Mouse (Mus musculus) lung, embryonic 14.5 days (tissue): ENCODE results near the gene Gm572. TPM values are rescaled to one million over a fixed set of nuclear protein-coding genes. Genes with fewer than 3 reads are reported as not detected.

Experiments
- ATAC-seq: fragments of 200-750 bp; cut with Nextera tagmentation; 2 replicates; pipeline ENCODE4 v1.8.0; 2017; ENCODE audit warnings: mild to moderate bottlenecking, moderate TSS enrichment, moderate library complexity; ENCODE audit not compliant: insufficient read depth
- DNase-seq: peaks from one replicate; pipeline ENCODE4 v3.0.0-alpha.2; 2015
- H3K27ac ChIP-seq: fragments of 300-500 bp; sonication (generic); 2 replicates; pipeline ENCODE4 v1.5.1; 2014; ENCODE audit warnings: low read depth, mild to moderate bottlenecking, moderate library complexity
- H3K27me3 ChIP-seq: fragments of 300-500 bp; sonication (generic); 2 replicates; pipeline ENCODE4 v1.6.1; 2014; ENCODE audit warnings: low read length, control low read depth; ENCODE audit not compliant: insufficient read depth
- H3K36me3 ChIP-seq: fragments of 300-500 bp; sonication (generic); 2 replicates; pipeline ENCODE4 v1.6.1; 2014; ENCODE audit warnings: control low read depth; ENCODE audit not compliant: insufficient read depth
- H3K4me1 ChIP-seq: fragments of 300-500 bp; sonication (generic); 2 replicates; pipeline ENCODE4 v1.6.1; 2014; ENCODE audit warnings: antibody characterized with exemption, control low read depth; ENCODE audit not compliant: insufficient read depth
- H3K4me2 ChIP-seq: fragments of 300-500 bp; sonication (generic); 2 replicates; pipeline ENCODE4 v1.6.1; 2014; ENCODE audit warnings: mild to moderate bottlenecking
- H3K4me3 ChIP-seq: fragments of 300-500 bp; sonication (generic); 2 replicates; pipeline ENCODE4 v1.5.1; 2014; ENCODE audit warnings: low read depth, low read length
- H3K9ac ChIP-seq: fragments of 300-500 bp; sonication (generic); 2 replicates; pipeline ENCODE4 v1.6.1; 2014
- H3K9me3 ChIP-seq: fragments of 300-500 bp; sonication (generic); 2 replicates; pipeline ENCODE4 v1.6.1; 2016; ENCODE audit warnings: low read depth, low read length, control low read depth
- CTCF ChIP-seq: IDR thresholded peaks from 2 replicates; pipeline ENCODE4 v1.5.1; 2016; ENCODE audit warnings: antibody characterized with exemption, low read depth
- WGBS: fragments of 180-500 bp; shearing (Covaris S2); extraction: QIAGEN DNeasy Blood & Tissue Kit; methylation state at CpG from one replicate; pipeline ENCODE4 v1.1.7; 2014; 5-methylcytosine and 5-hydroxymethylcytosine counted together
- polyA plus RNA-seq: library from polyadenylated mRNA; unstranded; fragments of >200 nt; fragmentation: Nextera tagmentation; extraction: Ambion mirVana; gene quantifications from 2 replicates; pipeline ENCODE4 v1.2.1, GENCODE M21; 2014

Gm572 gene
- polyA plus RNA-seq, 1 experiment from 2014 or later, result not detected

DNA sequence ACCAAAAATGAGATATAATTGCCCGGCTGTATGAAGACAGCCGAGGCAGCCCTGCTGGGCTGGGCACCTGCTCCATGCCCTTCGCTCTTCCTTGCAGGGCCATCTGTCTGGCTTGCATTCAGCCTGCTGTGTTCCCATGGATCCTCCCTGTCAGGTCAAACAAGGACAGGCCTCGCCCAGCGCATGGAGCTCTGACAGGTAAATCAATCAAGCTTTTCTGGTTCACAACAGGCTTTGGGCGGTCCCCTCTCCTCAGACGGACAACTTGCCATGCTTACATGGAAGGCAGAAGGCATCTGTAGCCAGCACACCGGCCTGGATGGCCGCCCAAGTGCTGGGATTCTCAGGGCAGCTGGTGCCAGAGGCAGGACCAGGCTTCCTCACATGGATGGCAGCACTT, 7.9 kb downstream of the Gm572 start:
- ATAC-seq, result no peak
- Histone ChIP-seq H3K27me3 (no peaks in the 10 kb centered on the region), H3K36me3 (no peaks in the 10 kb centered on the region), H3K4me1 (no peaks in the 10 kb centered on the region), H3K27ac (no peak overlapping the region), H3K4me2 (no peak overlapping the region), H3K4me3 (no peak overlapping the region), H3K9me3 (no peaks in the 10 kb centered on the region), H3K9ac (no peak overlapping the region)
- 49% methylated on average over 9 of the region's 9 CpGs for WGBS
- DNase-seq, result no peak
- TF ChIP-seq CTCF, result no peak

GRCm38 (mm10) chr4:148654701-148655398, 11.7 kb downstream of the Gm572 start:
- H3K27ac ChIP-seq, result no peak overlapping the region
- no peaks in the 10 kb centered on the region for H3K36me3 ChIP-seq
- no peak overlapping the region for H3K4me2 ChIP-seq
- H3K4me3 ChIP-seq, result no peak overlapping the region
- TF ChIP-seq CTCF, result peak; percentile 64
- no peaks in the 10 kb centered on the region for H3K27me3 ChIP-seq
- peak; percentile 60 for DNase-seq
- no peaks in the 10 kb centered on the region for H3K9me3 ChIP-seq
- WGBS, result 83% methylated on average over 18 of the region's 18 CpGs
- no peak overlapping the region for H3K9ac ChIP-seq
- H3K4me1 ChIP-seq, result no peaks in the 10 kb centered on the region
- ATAC-seq, result no peak

GRCm38 (mm10) chr4:148656691-148657258, 13.7 kb downstream of the Gm572 start:
- Histone ChIP-seq H3K9ac (no peak overlapping the region), H3K36me3 (no peaks in the 10 kb centered on the region), H3K27ac (no peak overlapping the region), H3K27me3 (no peaks in the 10 kb centered on the region), H3K9me3 (no peaks in the 10 kb centered on the region), H3K4me3 (no peak overlapping the region), H3K4me1 (no peaks in the 10 kb centered on the region), H3K4me2 (no peak overlapping the region)
- 23% methylated on average over 15 of the region's 15 CpGs for WGBS
- ATAC-seq (no peak), DNase-seq (no peak)
- no peak for TF ChIP-seq CTCF

- Histone ChIP-seq H3K36me3 (no peaks in the 10 kb centered on the region), H3K27me3 (no peaks in the 10 kb centered on the region), H3K9ac (no peak overlapping the region), H3K27ac (no peak overlapping the region), H3K4me1 (no peaks in the 10 kb centered on the region), H3K4me3 (no peak overlapping the region), H3K9me3 (no peaks in the 10 kb centered on the region), H3K4me2 (no peak overlapping the region)
- DNase-seq (no peak), ATAC-seq (no peak)
- 74% methylated on average over 13 of the region's 13 CpGs for WGBS
- TF ChIP-seq CTCF, result no peak
Observed at GRCm38 (mm10) chr4:148657776-148658175, 14.7 kb downstream of the Gm572 start.

DNA sequence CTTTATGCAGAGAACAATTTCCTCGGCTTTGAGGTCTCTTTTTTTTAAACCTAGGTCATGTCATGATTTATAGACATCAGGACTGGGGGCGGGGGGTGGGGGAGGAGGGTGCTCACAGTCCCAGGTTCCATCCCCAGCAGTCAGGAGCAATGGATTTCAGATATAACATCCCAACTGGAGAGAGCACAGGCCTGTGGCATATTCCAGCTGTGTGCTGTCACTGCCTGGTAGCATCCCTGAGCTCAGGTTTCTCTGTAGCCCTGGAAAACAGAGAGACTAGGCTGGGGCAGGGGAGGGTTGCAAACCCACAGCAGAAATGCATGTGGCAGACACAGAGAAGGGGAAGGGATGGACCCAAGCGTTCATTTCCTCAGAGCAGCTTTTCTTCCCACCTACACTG, 17.1 kb downstream of the Gm572 start:
- H3K27ac ChIP-seq, result no peak overlapping the region
- H3K9me3 ChIP-seq, result no peaks in the 10 kb centered on the region
- H3K4me1 ChIP-seq, result no peaks in the 10 kb centered on the region
- no peak overlapping the region for H3K4me3 ChIP-seq
- 26% methylated on average over 3 of the region's 3 CpGs for WGBS
- no peak for ATAC-seq
- no peak overlapping the region for H3K9ac ChIP-seq
- DNase-seq, result no peak
- no peaks in the 10 kb centered on the region; the same call in 1 of the 2 replicates for H3K27me3 ChIP-seq
- no peak for TF ChIP-seq CTCF
- no peaks in the 10 kb centered on the region for H3K36me3 ChIP-seq
- no peak overlapping the region for H3K4me2 ChIP-seq

DNA sequence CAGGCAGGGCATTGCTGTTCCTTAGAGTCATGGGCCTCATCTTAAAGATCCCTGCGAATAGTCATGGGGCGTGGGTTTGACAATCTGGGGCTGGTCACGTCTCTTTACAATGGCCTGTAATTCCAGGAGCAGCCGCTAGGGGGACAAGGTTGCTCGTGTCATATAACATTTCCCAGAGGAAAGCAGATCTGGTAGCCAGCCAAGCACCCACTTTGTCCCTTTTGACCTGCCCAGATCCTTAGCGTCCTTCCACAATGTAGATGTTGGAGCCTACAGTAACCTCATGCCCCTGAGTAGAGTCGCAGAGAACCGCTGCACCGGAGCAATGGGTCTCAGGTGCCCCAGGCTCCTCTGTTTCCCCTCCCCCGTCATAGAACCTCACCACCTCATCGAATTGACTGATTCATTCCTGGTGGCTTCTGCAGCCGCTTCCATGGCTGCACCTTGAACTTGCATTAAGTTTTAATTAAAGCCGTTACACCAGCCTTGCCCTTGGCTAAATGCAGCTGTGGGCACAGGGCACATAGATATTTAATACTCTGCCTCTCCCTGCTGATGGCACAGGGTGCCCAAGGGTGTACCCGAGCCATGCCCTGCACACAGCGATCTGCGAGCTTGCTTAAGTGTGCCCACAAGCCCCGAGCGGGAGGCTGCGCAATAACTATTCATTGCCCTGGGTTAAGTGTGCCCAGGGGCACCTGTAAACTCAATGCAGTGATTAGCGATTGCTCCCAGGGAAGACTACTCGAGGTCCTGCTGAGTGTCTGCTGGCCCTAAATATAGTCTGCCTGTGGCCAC, 19.2 kb downstream of the Gm572 start:
- Histone ChIP-seq H3K9me3 (no peaks in the 10 kb centered on the region), H3K27me3 (no peaks in the 10 kb centered on the region; the same call in 1 of the 2 replicates), H3K9ac (no peak overlapping the region), H3K4me1 (no peaks in the 10 kb centered on the region), H3K36me3 (no peaks in the 10 kb centered on the region), H3K27ac (no peak overlapping the region), H3K4me3 (no peak overlapping the region), H3K4me2 (peak overlapping the region; percentile 29; the same call in 1 of the 2 replicates)
- peak; percentile 92 for DNase-seq
- peak; percentile 26; the same call in 1 of the 2 replicates for ATAC-seq
- peak; percentile 95 for TF ChIP-seq CTCF
- 35% methylated on average over 21 of the region's 21 CpGs for WGBS

GRCm38 (mm10) chr4:148663326-148663725, 20.2 kb downstream of the Gm572 start:
- Histone ChIP-seq H3K27me3 (no peaks in the 10 kb centered on the region; the same call in 1 of the 2 replicates), H3K9me3 (no peaks in the 10 kb centered on the region), H3K27ac (no peak overlapping the region), H3K9ac (no peak overlapping the region), H3K4me2 (no peak overlapping the region), H3K36me3 (no peaks in the 10 kb centered on the region), H3K4me3 (no peak overlapping the region), H3K4me1 (no peaks in the 10 kb centered on the region)
- TF ChIP-seq CTCF, result no peak
- ATAC-seq, result no peak
- 64% methylated on average over 7 of the region's 7 CpGs for WGBS
- no peak for DNase-seq
